Mouse (Mus musculus) spleen, adult 2 months (tissue): ENCODE data around the gene Stx17. TPM values are rescaled to one million over a fixed set of nuclear protein-coding genes. Genes with fewer than 3 reads are reported as not detected.

Source experiments
- DNase-seq, 2 experiments: peaks; one replicate each; pipeline versions ENCODE4 v3.0.0 to v3.0.0-alpha.2; 2012 to 2021; ENCODE audit warnings: low spot score in 2 of 2, low read depth in 1 of 2
- H3K27ac ChIP-seq: fragments of 200-500 bp; 2 replicates; pipeline ENCODE4 v1.5.1; 2012; ENCODE audit warnings: low read length, inconsistent platforms; ENCODE audit not compliant: insufficient read depth
- H3K27me3 ChIP-seq: fragments of 200-500 bp; 2 replicates; pipeline ENCODE4 v1.6.1; 2012; ENCODE audit warnings: mild to moderate bottlenecking, moderate library complexity, low read length, inconsistent platforms; ENCODE audit not compliant: control insufficient read depth, insufficient read depth
- H3K36me3 ChIP-seq: fragments of 200-500 bp; 2 replicates; pipeline ENCODE4 v1.6.1; 2012; ENCODE audit warnings: mild to moderate bottlenecking, low read length, inconsistent platforms; ENCODE audit not compliant: control insufficient read depth, insufficient read depth
- H3K4me1 ChIP-seq: fragments of 200-500 bp; 2 replicates; pipeline ENCODE4 v1.6.1; 2011; ENCODE audit warnings: inconsistent platforms; ENCODE audit not compliant: control insufficient read depth, insufficient read depth, insufficient read length
- H3K4me3 ChIP-seq: fragments of 200-500 bp; 2 replicates; pipeline ENCODE4 v1.5.1; 2011; ENCODE audit warnings: mild to moderate bottlenecking, inconsistent platforms; ENCODE audit not compliant: insufficient read depth, insufficient read length; ENCODE audit errors: extremely low read depth
- CTCF ChIP-seq: fragments of 200-500 bp; IDR thresholded peaks from 2 replicates; pipeline ENCODE4 v1.5.1; 2011; ENCODE audit warnings: mild to moderate bottlenecking, inconsistent platforms; ENCODE audit not compliant: insufficient read depth, insufficient read length, insufficient replicate concordance; ENCODE audit errors: extremely low read depth
- POLR2A ChIP-seq: fragments of 200-500 bp; IDR thresholded peaks from 2 replicates; pipeline ENCODE4 v1.6.1; 2011; ENCODE audit warnings: low read depth, low read length, inconsistent platforms
- WGBS: fragments of 180-500 bp; shearing (Covaris S2); methylation state at CpG from one replicate; pipeline ENCODE4 v1.1.7; 2018; 5-methylcytosine and 5-hydroxymethylcytosine counted together
- polyA plus RNA-seq: library from polyadenylated mRNA; depleted of rRNA; stranded (reverse); fragments of >200 nt; gene quantifications from 2 replicates; pipeline ENCODE4 v1.2.3, GENCODE M21; 2012

The Stx17 gene
- polyA plus RNA-seq, 1 experiment: 4.0 TPM

DNA sequence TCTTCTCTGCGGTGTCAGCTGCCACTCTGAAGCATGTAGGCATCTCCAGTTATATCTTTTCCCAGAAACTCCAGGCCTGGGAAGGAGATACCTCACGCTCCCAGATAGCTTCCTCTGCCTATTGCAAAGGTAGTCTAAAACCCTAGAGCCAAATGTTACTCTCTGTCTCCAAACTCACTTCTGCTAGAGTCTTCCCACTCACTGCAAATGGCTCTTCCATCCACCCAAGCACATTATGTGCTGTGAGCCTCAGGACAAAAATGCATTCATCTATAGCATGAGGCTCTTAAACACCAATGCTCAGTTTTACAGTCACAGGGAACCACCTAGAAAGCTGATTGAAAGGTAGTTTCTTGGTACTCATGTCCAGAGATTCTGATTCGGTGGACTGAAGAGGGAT, 31.5 kb upstream of the Stx17 start:
- Histone ChIP-seq H3K27ac (no peak overlapping the region), H3K4me1 (no peaks in the 10 kb centered on the region; the same call in 1 of the 2 replicates), H3K36me3 (no peaks in the 10 kb centered on the region), H3K4me3 (no peak overlapping the region), H3K27me3 (no peaks in the 10 kb centered on the region)
- no peak for DNase-seq
- WGBS: 96% methylated on average over 3 of the region's 3 CpGs
- TF ChIP-seq POLR2A: no peak
- no peak for TF ChIP-seq CTCF

DNA sequence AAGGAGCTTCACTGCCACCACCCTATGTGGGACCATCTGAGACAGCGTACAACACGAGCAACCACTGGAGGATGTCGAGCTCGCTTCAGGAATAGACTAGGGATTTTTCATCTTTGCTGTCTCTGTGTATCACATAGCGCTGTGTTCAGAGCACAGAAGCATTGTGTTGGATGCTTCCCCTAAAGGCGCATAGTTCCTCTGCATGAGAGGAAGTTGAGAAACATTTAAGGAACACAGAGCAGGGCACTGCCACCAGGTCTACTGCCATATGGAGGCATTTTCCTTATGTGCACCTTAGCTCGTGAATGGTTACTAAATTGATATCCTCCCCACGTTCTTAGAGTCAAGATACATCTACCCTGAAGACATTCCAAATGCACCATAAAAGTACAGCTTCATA, 24.5 kb upstream of the Stx17 start:
- Histone ChIP-seq H3K27ac (no peak overlapping the region), H3K36me3 (no peaks in the 10 kb centered on the region), H3K27me3 (no peaks in the 10 kb centered on the region), H3K4me1 (no peaks in the 10 kb centered on the region; the same call in 1 of the 2 replicates), H3K4me3 (no peak overlapping the region)
- WGBS: 65% methylated on average over 8 of the region's 8 CpGs
- TF ChIP-seq CTCF (no peak), POLR2A (no peak)
- no peak for DNase-seq

DNA sequence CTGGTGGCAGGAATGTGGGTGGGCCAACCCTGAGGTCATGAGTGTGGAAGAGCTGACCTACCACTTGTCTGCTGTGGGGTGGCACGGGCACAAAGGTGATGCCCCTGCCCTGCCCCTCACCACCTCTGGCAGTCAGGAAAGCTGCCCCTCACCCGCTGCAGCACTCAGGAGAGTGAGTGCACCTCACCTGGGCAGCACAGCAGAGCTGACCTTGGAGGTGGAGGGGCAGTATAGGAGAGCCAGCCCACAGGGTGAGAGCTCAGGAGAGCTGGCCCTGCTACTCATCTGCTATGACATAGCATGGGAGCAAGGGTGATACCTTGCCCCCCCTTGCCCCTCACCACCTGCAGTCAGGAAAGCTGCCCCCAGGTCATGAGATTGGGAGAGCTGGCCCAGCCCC, 22.7 kb upstream of the Stx17 start:
- no peak for TF ChIP-seq CTCF
- no peak for TF ChIP-seq POLR2A
- H3K36me3 ChIP-seq: no peaks in the 10 kb centered on the region
- H3K4me1 ChIP-seq: no peaks in the 10 kb centered on the region; the same call in 1 of the 2 replicates
- H3K27me3 ChIP-seq: no peaks in the 10 kb centered on the region
- no peak overlapping the region for H3K4me3 ChIP-seq
- no peak overlapping the region for H3K27ac ChIP-seq
- WGBS: 82% methylated on average over 2 of the region's 2 CpGs
- DNase-seq: no peak

DNA sequence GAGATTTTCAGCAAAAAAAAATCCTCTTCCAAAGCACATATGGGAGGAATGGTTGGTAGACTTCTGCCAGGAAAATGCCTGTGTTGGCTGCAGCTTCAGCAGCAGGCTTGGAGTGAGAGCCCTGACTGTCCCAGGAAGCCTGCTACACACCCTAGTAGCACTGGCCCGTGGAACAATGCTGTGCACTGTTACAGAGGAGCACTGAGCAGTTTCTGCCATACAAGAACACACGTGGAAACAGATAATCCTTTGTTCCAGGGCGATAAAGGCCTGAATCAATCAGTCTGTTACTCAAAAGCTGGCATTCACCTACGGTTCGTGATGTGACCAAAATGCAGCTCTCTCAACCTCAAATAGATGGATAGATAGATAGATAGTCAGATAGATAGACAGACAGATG, 19.3 kb upstream of the Stx17 start:
- H3K27ac ChIP-seq: no peak overlapping the region
- H3K4me1 ChIP-seq: peaks cover 10% of the 10 kb centered on the region; the same call in 1 of the 2 replicates
- WGBS: 84% methylated on average over 5 of the region's 5 CpGs
- no peak for DNase-seq
- H3K4me3 ChIP-seq: no peak overlapping the region
- TF ChIP-seq POLR2A (no peak), CTCF (no peak)
- no peaks in the 10 kb centered on the region for H3K27me3 ChIP-seq
- no peaks in the 10 kb centered on the region for H3K36me3 ChIP-seq

DNA sequence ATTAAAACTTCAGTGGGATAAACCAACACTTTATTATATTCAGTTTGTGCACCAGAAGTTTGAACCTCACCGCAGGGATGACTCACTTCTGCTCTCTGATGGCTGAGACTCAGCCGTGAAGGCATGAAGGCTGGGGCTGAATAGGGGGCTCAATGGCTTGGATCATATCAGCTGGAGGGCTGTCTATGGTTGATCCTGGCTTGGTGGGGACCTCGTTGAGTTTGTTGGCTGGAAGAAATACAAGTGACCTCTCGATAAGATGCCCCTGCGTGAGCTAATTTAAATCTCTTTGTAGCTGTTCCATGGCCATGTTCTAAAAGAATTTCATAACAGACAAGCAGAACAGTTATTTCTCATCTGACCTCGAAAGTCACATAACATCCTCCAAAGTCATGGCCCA, 17.6 kb upstream of the Stx17 start:
- TF ChIP-seq CTCF (no peak), POLR2A (no peak)
- Histone ChIP-seq H3K27ac (no peak overlapping the region), H3K4me3 (no peak overlapping the region), H3K27me3 (no peaks in the 10 kb centered on the region), H3K36me3 (no peaks in the 10 kb centered on the region), H3K4me1 (peaks cover 13% of the 10 kb centered on the region; the same call in 1 of the 2 replicates)
- no peak for DNase-seq
- 79% methylated on average over 6 of the region's 6 CpGs for WGBS

DNA sequence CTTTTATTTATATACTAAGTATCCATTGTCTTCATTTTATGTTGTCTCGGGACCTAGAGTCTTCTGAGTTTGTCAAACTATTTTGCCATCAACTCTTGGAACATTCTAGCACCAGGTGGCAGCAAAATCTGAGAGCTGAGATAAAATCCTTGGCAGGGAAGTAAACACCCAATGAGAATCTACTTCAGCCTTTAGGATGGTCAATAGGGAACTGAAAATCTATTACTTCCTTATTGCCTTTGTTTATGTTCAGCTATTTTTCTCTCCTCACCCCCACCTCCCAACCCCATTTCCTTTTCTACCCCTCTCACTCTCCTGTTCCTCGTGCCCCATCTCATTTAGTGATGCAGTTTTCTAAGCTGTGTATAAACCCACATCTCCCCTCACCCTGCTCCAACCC, 16.1 kb upstream of the Stx17 start:
- no peaks in the 10 kb centered on the region for H3K36me3 ChIP-seq
- TF ChIP-seq POLR2A (no peak), CTCF (no peak)
- 29% methylated on average over 2 of the region's 2 CpGs for WGBS
- H3K4me1 ChIP-seq: peaks cover 13% of the 10 kb centered on the region; the same call in 1 of the 2 replicates
- no peaks in the 10 kb centered on the region for H3K27me3 ChIP-seq
- H3K4me3 ChIP-seq: no peak overlapping the region
- peak; percentile 53 to 63 for DNase-seq
- peak overlapping the region; percentile 56; the same call in 1 of the 2 replicates for H3K27ac ChIP-seq

DNA sequence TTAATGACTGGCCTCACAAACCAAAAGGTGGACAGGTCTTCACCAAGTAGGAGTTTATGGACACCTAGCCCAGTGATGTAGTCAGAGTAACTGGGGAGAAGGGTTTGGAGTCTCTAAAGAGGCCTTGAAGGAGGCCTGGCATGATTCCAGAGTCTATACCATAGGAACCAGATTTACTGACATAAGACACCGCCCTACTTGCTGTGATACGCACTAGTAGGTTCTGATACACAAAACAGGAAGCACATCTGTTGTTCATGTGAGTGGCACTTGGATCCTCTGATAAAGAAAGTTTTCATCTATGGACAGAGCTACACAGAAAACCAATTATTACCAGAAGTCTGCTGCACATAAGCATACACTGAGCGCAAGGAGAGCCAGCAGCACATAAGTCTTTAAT, 14.4 kb upstream of the Stx17 start:
- Histone ChIP-seq H3K27ac (peak overlapping the region; percentile 67), H3K4me1 (peaks cover 13% of the 10 kb centered on the region; the same call in 1 of the 2 replicates), H3K4me3 (no peak overlapping the region), H3K36me3 (no peaks in the 10 kb centered on the region), H3K27me3 (no peaks in the 10 kb centered on the region)
- DNase-seq: peak in 1 of 2 experiments; percentile 47
- 55% methylated on average over 3 of the region's 3 CpGs for WGBS
- TF ChIP-seq POLR2A: no peak
- no peak for TF ChIP-seq CTCF
